Mouse (Mus musculus) C2C12 (cell line): Measurements from ENCODE around the gene Armh4.

Experiments
- CEBPB ChIP-seq: IDR thresholded peaks from one replicate; pipeline ENCODE4 v1.6.1; 2011; ENCODE audit warnings: low read depth, mild to moderate bottlenecking, control low read depth, moderate library complexity
- CTCF ChIP-seq: IDR thresholded peaks from one replicate; pipeline ENCODE4 v1.5.1; 2011; ENCODE audit not compliant: control insufficient read depth, insufficient read depth, insufficient read length
- MAX ChIP-seq: IDR thresholded peaks from one replicate; pipeline ENCODE4 v1.6.1; 2011; ENCODE audit warnings: mild to moderate bottlenecking, control low read depth
- MYOD1 ChIP-seq: IDR thresholded peaks from one replicate; pipeline ENCODE4 v1.6.1; 2011; ENCODE audit warnings: low read depth; ENCODE audit not compliant: control insufficient read depth, insufficient read length
- MYOG ChIP-seq: IDR thresholded peaks from one replicate; pipeline ENCODE4 v1.6.1; 2011; ENCODE audit not compliant: control insufficient read depth, insufficient read length; ENCODE audit errors: extremely low read depth
- USF1 ChIP-seq: IDR thresholded peaks from one replicate; pipeline ENCODE4 v1.6.1; 2011; ENCODE audit warnings: low read depth, mild to moderate bottlenecking, control low read depth, moderate library complexity

DNA sequence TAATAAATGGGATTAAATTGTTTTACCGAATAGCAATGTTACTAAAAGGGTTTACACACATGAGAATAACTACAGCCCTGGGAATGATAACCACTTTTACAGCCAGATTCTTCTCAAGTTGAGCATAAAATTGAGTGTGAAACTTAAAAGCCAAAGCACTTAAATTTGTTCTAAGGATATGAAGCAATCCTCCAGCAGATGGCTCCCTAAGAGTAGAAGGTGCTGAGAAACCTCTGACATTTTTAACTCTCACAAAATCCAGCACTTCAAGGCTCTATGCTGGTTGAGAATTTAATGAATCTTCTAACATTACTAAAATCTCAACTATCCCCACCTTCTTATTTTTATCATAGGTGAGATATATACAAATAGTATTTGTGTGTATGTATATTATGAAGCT lies 27.3 kb downstream of the Armh4 start:
- TF ChIP-seq CTCF = no peak
- TF ChIP-seq CEBPB = no peak
- no peak for TF ChIP-seq MYOG
- no peak for TF ChIP-seq USF1
- TF ChIP-seq MAX = no peak
- no peak for TF ChIP-seq MYOD1
